Mouse (Mus musculus) midbrain, embryonic 14.5 days (tissue): Measurements from ENCODE around the gene Gm20388. TPM values are rescaled to one million over a fixed set of nuclear protein-coding genes. Genes with fewer than 3 reads are reported as not detected.

Experiments used
- ATAC-seq: fragments of 200-750 bp; cut with Nextera tagmentation; 2 replicates; pipeline ENCODE4 v1.8.0; 2017; ENCODE audit warnings: moderate number of reproducible peaks, moderate library complexity; ENCODE audit not compliant: low FRiP score, low TSS enrichment
- DNase-seq: peaks from one replicate; pipeline ENCODE4 v3.0.0-alpha.2; 2015
- H3K27ac ChIP-seq: fragments of 300-500 bp; sonication (generic); replicated peaks from 2 replicates; pipeline ENCODE4 v1.5.1; 2014; ENCODE audit warnings: mild to moderate bottlenecking, low read depth, low read length, moderate library complexity
- H3K27me3 ChIP-seq: fragments of 300-500 bp; sonication (generic); 2 replicates; pipeline ENCODE4 v1.6.1; 2014; ENCODE audit warnings: low read length, control low read depth, mixed read lengths; ENCODE audit not compliant: control insufficient read depth, insufficient read depth
- H3K36me3 ChIP-seq: fragments of 300-500 bp; sonication (generic); 2 replicates; pipeline ENCODE4 v1.6.1; 2014; ENCODE audit warnings: low read length, control low read depth; ENCODE audit not compliant: control insufficient read depth, insufficient read depth
- H3K4me1 ChIP-seq: fragments of 300-500 bp; sonication (generic); 2 replicates; pipeline ENCODE4 v1.6.1; 2014; ENCODE audit warnings: mild to moderate bottlenecking, antibody characterized with exemption, low read length, control low read depth; ENCODE audit not compliant: control insufficient read depth, insufficient read depth
- H3K4me2 ChIP-seq: fragments of 300-500 bp; sonication (generic); 2 replicates; pipeline ENCODE4 v1.6.1; 2014; ENCODE audit warnings: mild to moderate bottlenecking, low read length, moderate library complexity
- H3K4me3 ChIP-seq: fragments of 300-500 bp; sonication (generic); replicated peaks from 2 replicates; pipeline ENCODE4 v1.5.1; 2014; ENCODE audit warnings: low read depth, low read length
- H3K9ac ChIP-seq: fragments of 300-500 bp; sonication (generic); replicated peaks from 2 replicates; pipeline ENCODE4 v1.6.1; 2014; ENCODE audit warnings: mild to moderate bottlenecking, low read length, moderate library complexity
- H3K9me3 ChIP-seq: fragments of 300-500 bp; sonication (generic); 2 replicates; pipeline ENCODE4 v1.6.1; 2016; ENCODE audit warnings: low read length, control low read depth, mixed read lengths; ENCODE audit not compliant: control insufficient read depth
- WGBS: fragments of 180-500 bp; shearing (Covaris S2); extraction: QIAGEN DNeasy Blood & Tissue Kit; methylation state at CpG from one replicate; pipeline ENCODE4 v1.1.7; 2014; 5-methylcytosine and 5-hydroxymethylcytosine counted together
- polyA plus RNA-seq: library from polyadenylated mRNA; unstranded; fragments of >200 nt; fragmentation: Nextera tagmentation; extraction: Ambion mirVana; gene quantifications from 2 replicates; pipeline ENCODE4 v1.2.1, GENCODE M21; 2014

The Gm20388 gene
- polyA plus RNA-seq, 1 experiment from 2014 or later = 4.1 TPM

- H3K9me3 ChIP-seq = no peaks in the 10 kb centered on the region
- peak overlapping the region; percentile 81 for H3K27ac ChIP-seq
- peak; percentile 20 for DNase-seq
- no peaks in the 10 kb centered on the region for H3K27me3 ChIP-seq
- no peak overlapping the region for H3K4me3 ChIP-seq
- H3K36me3 ChIP-seq = no peaks in the 10 kb centered on the region
- 39% methylated on average over 9 of the region's 9 CpGs for WGBS
- ATAC-seq = no peak
- H3K4me1 ChIP-seq = peaks cover 14% of the 10 kb centered on the region
- no peak overlapping the region for H3K9ac ChIP-seq
- peak overlapping the region; percentile 35 for H3K4me2 ChIP-seq
These were observed 3225.2 kb downstream of the Gm20388 start for GRCm38 (mm10) chr8:123135806-123136205.

- H3K27me3 ChIP-seq = no peaks in the 10 kb centered on the region
- H3K9ac ChIP-seq = no peak overlapping the region
- DNase-seq (no peak), ATAC-seq (no peak)
- H3K27ac ChIP-seq = no peak overlapping the region
- H3K4me2 ChIP-seq = no peak overlapping the region
- H3K4me1 ChIP-seq = peaks cover 14% of the 10 kb centered on the region
- no peak overlapping the region for H3K4me3 ChIP-seq
- 89% methylated on average over 9 of the region's 9 CpGs for WGBS
- H3K36me3 ChIP-seq = no peaks in the 10 kb centered on the region
- no peaks in the 10 kb centered on the region for H3K9me3 ChIP-seq
These were observed 3225.6 kb downstream of the Gm20388 start for GRCm38 (mm10) chr8:123136287-123136686.

- Histone ChIP-seq H3K4me3 (no peak overlapping the region), H3K9ac (no peak overlapping the region), H3K4me2 (no peak overlapping the region), H3K9me3 (no peaks in the 10 kb centered on the region), H3K27ac (no peak overlapping the region), H3K27me3 (no peaks in the 10 kb centered on the region), H3K36me3 (no peaks in the 10 kb centered on the region), H3K4me1 (peaks cover 14% of the 10 kb centered on the region)
- peak; percentile 43; the same call in 1 of the 2 replicates for ATAC-seq
- 23% methylated on average over 2 of the region's 2 CpGs for WGBS
- peak; percentile 57 for DNase-seq
These were observed 3227.0 kb downstream of the Gm20388 start for GRCm38 (mm10) chr8:123137645-123138077.

- DNase-seq (no peak), ATAC-seq (no peak)
- no peak overlapping the region for H3K9ac ChIP-seq
- H3K4me2 ChIP-seq = no peak overlapping the region
- no peaks in the 10 kb centered on the region for H3K36me3 ChIP-seq
- H3K4me1 ChIP-seq = peaks cover 14% of the 10 kb centered on the region
- no peak overlapping the region for H3K27ac ChIP-seq
- H3K9me3 ChIP-seq = no peaks in the 10 kb centered on the region
- no peaks in the 10 kb centered on the region for H3K27me3 ChIP-seq
- 78% methylated on average over 4 of the region's 4 CpGs for WGBS
- no peak overlapping the region for H3K4me3 ChIP-seq
These were observed 3228.1 kb downstream of the Gm20388 start for GRCm38 (mm10) chr8:123138741-123139140.

GRCm38 (mm10) chr8:123141741-123142462, 3231.3 kb downstream of the Gm20388 start:
- no peak overlapping the region for H3K9ac ChIP-seq
- no peak overlapping the region for H3K4me2 ChIP-seq
- no peaks in the 10 kb centered on the region for H3K9me3 ChIP-seq
- ATAC-seq (no peak), DNase-seq (peak; percentile 67)
- H3K27me3 ChIP-seq = no peaks in the 10 kb centered on the region
- H3K36me3 ChIP-seq = no peaks in the 10 kb centered on the region
- no peak overlapping the region for H3K4me3 ChIP-seq
- WGBS = 83% methylated on average over 14 of the region's 14 CpGs
- H3K27ac ChIP-seq = no peak overlapping the region
- H3K4me1 ChIP-seq = no peaks in the 10 kb centered on the region

- Histone ChIP-seq H3K4me2 (no peak overlapping the region), H3K4me3 (no peak overlapping the region), H3K4me1 (no peaks in the 10 kb centered on the region), H3K27ac (no peak overlapping the region), H3K9me3 (no peaks in the 10 kb centered on the region), H3K27me3 (no peaks in the 10 kb centered on the region), H3K36me3 (no peaks in the 10 kb centered on the region), H3K9ac (no peak overlapping the region)
- DNase-seq (peak; percentile 23), ATAC-seq (no peak)
- 63% methylated on average over 6 of the region's 6 CpGs for WGBS
These were observed 3234.6 kb downstream of the Gm20388 start for GRCm38 (mm10) chr8:123145279-123145678.

- Histone ChIP-seq H3K4me1 (no peaks in the 10 kb centered on the region), H3K9me3 (no peaks in the 10 kb centered on the region), H3K36me3 (no peaks in the 10 kb centered on the region), H3K27ac (no peak overlapping the region), H3K4me3 (no peak overlapping the region), H3K4me2 (no peak overlapping the region), H3K9ac (no peak overlapping the region), H3K27me3 (no peaks in the 10 kb centered on the region)
- DNase-seq = no peak
- no peak for ATAC-seq
- WGBS = 74% methylated on average over 7 of the region's 7 CpGs
These were observed 3235.7 kb downstream of the Gm20388 start for GRCm38 (mm10) chr8:123146390-123146789.

- Histone ChIP-seq H3K4me1 (no peaks in the 10 kb centered on the region), H3K27me3 (no peaks in the 10 kb centered on the region), H3K27ac (no peak overlapping the region), H3K4me2 (no peak overlapping the region), H3K9me3 (no peaks in the 10 kb centered on the region), H3K9ac (no peak overlapping the region), H3K36me3 (no peaks in the 10 kb centered on the region), H3K4me3 (no peak overlapping the region)
- 74% methylated on average over 9 of the region's 9 CpGs for WGBS
- ATAC-seq (no peak), DNase-seq (no peak)
These were observed 3240.1 kb downstream of the Gm20388 start for GRCm38 (mm10) chr8:123150737-123151171.

GRCm38 (mm10) chr8:123155177-123155576, 3244.5 kb downstream of the Gm20388 start:
- Histone ChIP-seq H3K4me2 (no peak overlapping the region), H3K4me3 (no peak overlapping the region), H3K4me1 (no peaks in the 10 kb centered on the region), H3K27ac (no peak overlapping the region), H3K9me3 (no peaks in the 10 kb centered on the region), H3K36me3 (no peaks in the 10 kb centered on the region), H3K9ac (no peak overlapping the region), H3K27me3 (no peaks in the 10 kb centered on the region)
- WGBS = 86% methylated on average over 5 of the region's 5 CpGs
- no peak for DNase-seq
- no peak for ATAC-seq
